Mouse (Mus musculus) embryonic facial prominence, embryonic 14.5 days (tissue): ENCODE measurements around the gene Ptprk. TPM values are rescaled to one million over a fixed set of nuclear protein-coding genes. Genes with fewer than 3 reads are reported as not detected.

Experiments
- ATAC-seq: fragments of 200-750 bp; cut with Nextera tagmentation; 2 replicates; pipeline ENCODE4 v1.8.0; 2017; ENCODE audit warnings: low read depth, moderate number of reproducible peaks, moderate TSS enrichment
- DNase-seq: peaks from one replicate; pipeline ENCODE4 v3.0.0-alpha.2; 2015; ENCODE audit warnings: low spot score
- H3K27ac ChIP-seq: fragments of 300-500 bp; sonication (generic); replicated peaks from 2 replicates; pipeline ENCODE4 v1.5.1; 2014; ENCODE audit warnings: low read depth, mild to moderate bottlenecking, low read length, moderate library complexity
- H3K27me3 ChIP-seq: fragments of 300-500 bp; sonication (generic); replicated peaks from 2 replicates; pipeline ENCODE4 v1.6.1; 2014; ENCODE audit warnings: low read length; ENCODE audit not compliant: control insufficient read depth, insufficient read depth
- H3K36me3 ChIP-seq: fragments of 300-500 bp; sonication (generic); 2 replicates; pipeline ENCODE4 v1.6.1; 2014; ENCODE audit warnings: low read length, mixed read lengths; ENCODE audit not compliant: control insufficient read depth, insufficient read depth
- H3K4me1 ChIP-seq: fragments of 300-500 bp; sonication (generic); 2 replicates; pipeline ENCODE4 v1.6.1; 2014; ENCODE audit warnings: antibody characterized with exemption, low read length; ENCODE audit not compliant: control insufficient read depth, insufficient read depth
- H3K4me2 ChIP-seq: fragments of 300-500 bp; sonication (generic); 2 replicates; pipeline ENCODE4 v1.6.1; 2014; ENCODE audit warnings: low read depth, mild to moderate bottlenecking, low read length, moderate library complexity, mixed read lengths
- H3K4me3 ChIP-seq: fragments of 300-500 bp; sonication (generic); 2 replicates; pipeline ENCODE4 v1.5.1; 2014; ENCODE audit warnings: low read depth, mild to moderate bottlenecking, low read length
- H3K9ac ChIP-seq: fragments of 300-500 bp; sonication (generic); 2 replicates; pipeline ENCODE4 v1.6.1; 2014; ENCODE audit warnings: low read depth, mild to moderate bottlenecking, low read length, moderate library complexity, mixed read lengths
- H3K9me3 ChIP-seq: fragments of 300-500 bp; sonication (generic); 2 replicates; pipeline ENCODE4 v1.6.1; 2016; ENCODE audit warnings: low read length; ENCODE audit not compliant: control insufficient read depth
- whole genome bisulfite sequencing: fragments of 180-500 bp; shearing (Covaris S2); extraction: QIAGEN DNeasy Blood & Tissue Kit; methylation state at CpG from one replicate; pipeline ENCODE4 v1.1.7; 2014; 5-methylcytosine and 5-hydroxymethylcytosine counted together
- polyA plus RNA-seq: library from polyadenylated mRNA; unstranded; fragments of >200 nt; fragmentation: Nextera tagmentation; extraction: Ambion mirVana; gene quantifications from 2 replicates; pipeline ENCODE4 v1.2.1, GENCODE M21; 2014

Ptprk gene
- polyA plus RNA-seq, 1 experiment from 2014 or later, result 21.7 TPM

DNA sequence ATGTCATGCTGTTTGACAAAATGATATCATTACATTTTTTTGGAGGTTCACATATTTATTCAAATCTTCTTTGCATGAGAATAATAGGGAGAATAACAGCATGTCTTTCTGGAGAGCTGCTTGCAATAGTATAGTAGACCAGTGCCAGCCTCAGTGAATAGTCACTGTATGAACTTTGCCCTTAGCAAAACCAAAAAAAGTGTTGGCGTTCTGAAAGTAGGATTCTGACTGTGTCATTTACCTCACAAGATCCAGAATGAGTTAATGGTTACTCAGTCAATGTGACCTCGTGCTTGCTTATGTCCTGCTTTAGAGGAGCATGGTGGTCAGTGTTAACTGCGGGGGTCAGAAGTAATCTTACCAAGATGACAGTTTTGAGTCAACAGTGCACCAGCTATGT is 187.5 kb downstream of the Ptprk start:
- Histone ChIP-seq H3K27me3 (no peaks in the 10 kb centered on the region), H3K4me2 (no peak overlapping the region), H3K9ac (no peak overlapping the region), H3K27ac (no peak overlapping the region), H3K4me3 (no peak overlapping the region), H3K36me3 (0 out of 2 replicates have a peak, but pooled peaks cover 6% of the 10 kb centered on the region), H3K4me1 (no peaks in the 10 kb centered on the region), H3K9me3 (0 out of 2 replicates have a peak, but pooled peaks cover 3% of the 10 kb centered on the region)
- ATAC-seq (no peak), DNase-seq (no peak)
- 86% methylated on average over 3 of the region's 3 CpGs for WGBS

DNA sequence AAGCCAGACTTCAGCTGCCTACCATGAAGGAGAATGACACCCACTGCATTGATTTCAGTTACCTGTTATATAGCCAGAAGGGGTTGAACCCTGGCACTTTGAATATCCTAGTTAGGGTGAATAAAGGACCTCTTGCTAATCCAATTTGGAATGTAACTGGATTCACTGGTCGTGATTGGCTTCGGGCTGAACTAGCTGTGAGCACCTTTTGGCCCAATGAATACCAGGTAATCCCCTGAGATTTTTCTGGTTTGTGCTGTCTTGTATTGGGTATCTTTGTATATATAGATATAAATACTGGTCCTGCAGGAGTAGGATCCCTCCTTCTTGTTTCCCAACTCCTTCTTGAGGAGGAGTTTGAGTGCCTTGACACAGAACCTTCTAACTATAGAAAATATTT is 188.9 kb downstream of the Ptprk start:
- ATAC-seq (no peak), DNase-seq (no peak)
- Histone ChIP-seq H3K4me3 (no peak overlapping the region), H3K27ac (no peak overlapping the region), H3K4me1 (no peaks in the 10 kb centered on the region), H3K9ac (no peak overlapping the region), H3K27me3 (no peaks in the 10 kb centered on the region), H3K36me3 (0 out of 2 replicates have a peak, but pooled peaks cover 6% of the 10 kb centered on the region), H3K4me2 (no peak overlapping the region), H3K9me3 (0 out of 2 replicates have a peak, but pooled peaks cover 3% of the 10 kb centered on the region)
- 72% methylated on average over 2 of the region's 2 CpGs for WGBS

DNA sequence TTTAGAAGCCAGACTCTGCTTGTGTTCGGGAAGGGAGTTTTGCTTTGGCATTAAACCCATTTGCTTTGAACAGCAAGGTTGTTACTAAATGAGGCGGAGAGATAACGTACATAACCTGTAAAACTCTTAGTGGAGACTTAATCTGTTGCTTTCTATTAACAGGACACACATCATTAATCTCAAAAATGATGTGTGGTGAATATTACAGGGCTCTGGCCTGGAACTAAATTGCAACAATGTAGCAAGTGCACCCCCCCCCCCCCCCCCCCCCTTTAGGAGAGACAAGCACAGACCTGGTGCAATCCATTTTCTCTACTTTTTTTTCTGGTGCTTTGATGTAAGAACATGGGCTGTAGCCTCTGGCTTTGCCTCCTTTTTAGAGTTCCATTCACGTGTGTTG is 195.7 kb downstream of the Ptprk start:
- 73% methylated on average over 4 of the region's 4 CpGs for WGBS
- H3K27me3 ChIP-seq, result no peaks in the 10 kb centered on the region
- H3K4me3 ChIP-seq, result no peak overlapping the region
- H3K9me3 ChIP-seq, result 0 out of 2 replicates have a peak, but pooled peaks cover 3% of the 10 kb centered on the region
- no peak for ATAC-seq
- no peak overlapping the region for H3K9ac ChIP-seq
- H3K27ac ChIP-seq, result no peak overlapping the region
- H3K4me1 ChIP-seq, result no peaks in the 10 kb centered on the region
- DNase-seq, result no peak
- H3K4me2 ChIP-seq, result no peak overlapping the region
- H3K36me3 ChIP-seq, result 0 out of 2 replicates have a peak, but pooled peaks cover 6% of the 10 kb centered on the region

DNA sequence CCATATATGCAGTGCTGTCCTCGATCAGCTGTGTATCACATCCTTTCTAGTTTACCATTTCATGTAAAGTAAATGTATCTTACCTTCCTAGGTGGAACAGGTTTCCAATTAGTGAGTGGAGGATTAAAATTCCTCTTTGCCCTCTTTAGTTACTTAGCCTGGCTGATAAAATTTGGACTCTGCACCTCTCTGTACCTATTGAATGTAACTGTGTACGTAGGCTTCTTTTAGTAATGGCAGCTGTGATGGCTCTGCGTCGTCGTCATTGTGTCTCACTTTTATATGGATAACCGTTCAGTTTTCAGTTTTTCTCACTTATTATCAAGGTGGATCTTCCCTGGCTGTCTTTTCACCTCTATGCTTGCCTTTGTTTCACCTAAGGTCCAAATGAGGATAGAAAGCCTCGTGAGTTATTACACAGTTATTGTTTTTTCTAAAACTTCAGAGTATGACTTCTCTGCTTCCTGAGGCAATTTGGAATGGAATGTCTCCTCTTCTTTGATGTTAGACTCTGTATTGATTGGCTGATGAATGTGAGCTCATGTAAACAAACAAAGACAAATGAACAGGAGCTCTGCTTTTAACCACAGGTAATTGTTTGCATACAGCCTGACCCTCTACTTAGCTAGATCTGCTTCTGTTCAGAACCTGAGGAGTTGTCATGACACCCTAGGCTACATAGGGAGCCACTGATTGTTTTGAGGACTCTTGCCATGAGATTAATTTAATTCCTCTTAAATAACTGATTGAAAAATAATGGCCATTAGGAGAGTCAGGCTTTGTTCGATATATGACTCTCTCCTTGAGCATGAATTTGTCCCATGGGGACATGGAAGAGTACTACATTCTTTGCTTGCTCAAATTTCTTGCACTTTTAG is 197.3 kb downstream of the Ptprk start:
- no peak overlapping the region for H3K9ac ChIP-seq
- H3K9me3 ChIP-seq, result no peaks in the 10 kb centered on the region
- H3K36me3 ChIP-seq, result no peaks in the 10 kb centered on the region
- DNase-seq (no peak), ATAC-seq (no peak)
- no peaks in the 10 kb centered on the region for H3K4me1 ChIP-seq
- no peak overlapping the region for H3K4me3 ChIP-seq
- no peak overlapping the region for H3K4me2 ChIP-seq
- no peak overlapping the region for H3K27ac ChIP-seq
- 70% methylated on average over 8 of the region's 8 CpGs for WGBS
- no peaks in the 10 kb centered on the region for H3K27me3 ChIP-seq

DNA sequence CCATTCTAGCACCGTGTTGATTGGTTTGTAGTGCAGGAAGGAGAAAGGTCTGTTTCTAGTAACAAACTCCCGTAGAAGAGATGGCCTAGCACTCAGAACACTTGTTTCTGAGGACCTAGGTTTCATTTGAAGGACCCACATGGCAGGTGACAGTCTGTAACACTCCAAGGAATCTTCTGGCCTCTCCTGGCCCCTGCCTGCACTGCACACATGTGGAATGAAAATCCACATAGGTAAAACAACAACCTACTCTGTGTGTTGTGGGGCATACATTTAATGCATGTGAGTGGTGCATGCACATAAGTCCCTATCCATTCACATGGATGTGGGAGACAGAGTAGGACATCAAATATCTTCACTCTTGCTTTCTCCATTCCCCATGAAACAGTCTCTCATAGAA is 204.1 kb downstream of the Ptprk start:
- Histone ChIP-seq H3K27me3 (no peaks in the 10 kb centered on the region), H3K27ac (no peak overlapping the region), H3K36me3 (no peaks in the 10 kb centered on the region), H3K4me2 (no peak overlapping the region), H3K9me3 (no peaks in the 10 kb centered on the region), H3K4me1 (no peaks in the 10 kb centered on the region), H3K4me3 (no peak overlapping the region), H3K9ac (no peak overlapping the region)
- 90% methylated on average over 2 of the region's 2 CpGs for WGBS
- no peak for ATAC-seq
- no peak for DNase-seq

DNA sequence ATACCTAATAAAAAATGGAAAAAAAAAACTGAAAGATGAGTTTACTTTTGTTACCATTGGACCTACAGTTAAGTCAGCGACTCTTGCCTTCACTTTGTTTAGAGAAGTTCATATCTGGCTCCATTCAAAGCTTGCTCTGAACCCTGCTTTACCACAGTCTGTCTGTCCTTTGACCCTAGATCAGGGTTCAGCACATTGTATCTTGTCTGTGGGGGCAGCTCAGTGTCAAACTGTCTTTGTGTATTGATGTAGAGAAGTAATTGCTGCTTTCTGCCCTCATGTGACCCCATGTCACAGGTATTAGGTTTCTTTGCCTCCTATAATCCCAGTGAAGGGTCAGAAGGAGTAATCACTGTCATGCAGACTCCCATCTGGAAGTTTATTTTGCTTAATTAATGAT is 222.9 kb downstream of the Ptprk start:
- Histone ChIP-seq H3K4me1 (no peaks in the 10 kb centered on the region), H3K9me3 (no peaks in the 10 kb centered on the region), H3K36me3 (no peaks in the 10 kb centered on the region), H3K27ac (no peak overlapping the region), H3K4me2 (no peak overlapping the region), H3K27me3 (no peaks in the 10 kb centered on the region), H3K4me3 (no peak overlapping the region), H3K9ac (no peak overlapping the region)
- DNase-seq (no peak), ATAC-seq (no peak)
- 41% methylated on average over 1 of the region's 1 CpGs for WGBS

DNA sequence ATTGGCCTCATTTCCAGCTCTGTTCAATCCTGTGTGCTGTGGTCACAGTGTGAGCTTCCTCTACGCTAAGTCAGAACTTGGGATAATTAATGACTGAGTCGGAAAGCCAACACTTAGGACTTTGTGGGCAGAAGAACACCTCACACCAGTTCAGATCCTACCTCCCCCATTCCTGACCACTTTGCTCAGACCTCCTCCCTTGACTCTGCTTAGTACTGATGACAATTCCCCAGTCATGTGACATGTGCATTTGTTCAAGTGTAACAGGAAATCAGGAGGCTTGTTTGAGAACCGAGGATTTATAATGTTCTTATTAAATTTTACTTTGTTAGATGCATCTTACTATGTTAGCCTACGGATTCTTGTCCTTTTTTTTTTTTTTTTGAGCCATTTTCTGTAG is 224.6 kb downstream of the Ptprk start:
- H3K4me1 ChIP-seq, result no peaks in the 10 kb centered on the region
- no peak for ATAC-seq
- no peak for DNase-seq
- no peak overlapping the region for H3K9ac ChIP-seq
- H3K4me2 ChIP-seq, result no peak overlapping the region
- H3K36me3 ChIP-seq, result no peaks in the 10 kb centered on the region
- WGBS, result 71% methylated on average over 4 of the region's 4 CpGs
- H3K9me3 ChIP-seq, result no peaks in the 10 kb centered on the region
- H3K27ac ChIP-seq, result no peak overlapping the region
- H3K27me3 ChIP-seq, result no peaks in the 10 kb centered on the region
- H3K4me3 ChIP-seq, result no peak overlapping the region

DNA sequence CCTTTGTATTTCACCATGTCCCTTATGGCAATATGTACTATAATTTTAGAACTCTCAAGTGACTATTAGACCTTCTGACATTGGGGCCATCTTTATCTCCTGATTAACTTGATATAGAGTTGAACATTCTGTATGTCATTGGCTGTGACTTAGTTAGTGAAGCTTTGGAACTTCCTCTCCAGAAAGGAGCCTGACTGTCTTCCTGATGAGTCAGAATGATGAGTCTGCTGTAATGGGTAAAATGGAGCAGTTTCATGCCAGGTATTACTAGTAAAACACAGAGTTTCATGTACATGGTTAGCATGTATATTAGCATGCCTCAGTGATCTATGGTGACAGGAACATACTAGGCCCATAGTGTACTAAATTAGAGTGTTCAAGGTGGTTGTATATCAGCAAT is 229.2 kb downstream of the Ptprk start:
- DNase-seq (no peak), ATAC-seq (no peak)
- H3K4me1 ChIP-seq, result no peaks in the 10 kb centered on the region
- H3K9me3 ChIP-seq, result no peaks in the 10 kb centered on the region
- H3K36me3 ChIP-seq, result no peaks in the 10 kb centered on the region
- H3K27me3 ChIP-seq, result no peaks in the 10 kb centered on the region
- no peak overlapping the region for H3K27ac ChIP-seq
- no peak overlapping the region for H3K4me3 ChIP-seq
- no peak overlapping the region for H3K9ac ChIP-seq
- H3K4me2 ChIP-seq, result no peak overlapping the region
